Mouse (Mus musculus): Measurements from ENCODE around the gene Mum1.
A peak's percentile ranks its signal among the peaks of the same experiment; 100 is the strongest.

The Mum1 gene

DNA sequence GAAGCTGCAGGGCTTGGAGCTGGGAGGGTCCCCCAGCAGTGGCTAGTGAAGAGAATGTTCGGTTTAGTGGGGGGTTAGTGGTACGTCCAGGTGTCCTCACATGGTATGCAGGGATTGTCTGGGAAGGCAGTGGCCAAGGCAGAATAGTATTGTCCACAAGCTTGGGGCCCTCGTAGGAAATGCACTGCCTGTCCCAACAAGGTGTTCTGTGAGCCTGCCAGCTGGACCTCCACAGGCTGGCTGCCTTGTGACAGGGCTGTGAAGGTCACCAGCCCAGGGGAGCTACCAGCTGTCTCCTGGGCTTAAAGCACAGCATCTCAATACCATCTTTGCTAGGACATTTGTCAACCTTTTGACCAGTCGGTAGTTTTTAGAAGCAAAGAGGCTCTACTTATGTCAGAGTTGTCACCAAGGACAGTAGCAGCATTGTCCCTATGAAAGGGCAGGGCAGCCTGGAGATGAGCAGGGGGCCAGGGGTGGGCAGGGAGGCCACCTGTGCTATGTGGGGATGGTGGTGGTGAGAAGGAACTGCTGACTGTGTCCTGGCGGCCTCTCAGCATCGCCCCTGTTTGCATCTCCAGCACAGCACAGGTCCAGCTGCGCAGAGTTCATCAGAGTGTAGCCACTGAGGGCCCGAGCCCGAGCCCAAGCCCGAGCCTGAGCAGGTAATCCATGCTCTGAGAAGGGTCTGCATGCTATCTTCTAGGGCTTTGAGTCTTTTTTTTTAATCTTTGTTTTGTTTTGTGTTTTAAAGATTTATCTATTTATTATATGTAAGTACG, 26.4 kb downstream of the Mum1 start:
- DNase-seq, result no peak

DNA sequence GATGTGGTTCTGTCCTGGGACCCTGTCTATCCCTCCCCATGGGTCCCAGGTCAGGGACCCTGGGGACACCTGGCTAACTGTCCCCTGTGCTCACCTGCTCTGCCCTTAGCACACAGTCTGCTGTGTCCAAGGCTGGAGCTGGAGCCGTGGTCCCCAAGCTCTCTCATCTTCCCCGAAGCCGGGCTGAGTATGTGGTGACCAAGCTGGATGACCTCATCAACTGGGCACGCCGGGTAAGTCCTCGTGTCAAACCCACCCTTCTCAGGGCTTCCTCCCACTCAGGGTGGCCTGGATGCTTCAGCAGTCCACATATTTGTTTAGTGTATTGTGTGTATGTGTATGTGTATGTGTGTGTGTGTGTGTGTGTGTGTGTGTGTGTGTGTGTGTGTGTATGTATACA, 27.3 kb downstream of the Mum1 start:
- no peak for DNase-seq

DNA sequence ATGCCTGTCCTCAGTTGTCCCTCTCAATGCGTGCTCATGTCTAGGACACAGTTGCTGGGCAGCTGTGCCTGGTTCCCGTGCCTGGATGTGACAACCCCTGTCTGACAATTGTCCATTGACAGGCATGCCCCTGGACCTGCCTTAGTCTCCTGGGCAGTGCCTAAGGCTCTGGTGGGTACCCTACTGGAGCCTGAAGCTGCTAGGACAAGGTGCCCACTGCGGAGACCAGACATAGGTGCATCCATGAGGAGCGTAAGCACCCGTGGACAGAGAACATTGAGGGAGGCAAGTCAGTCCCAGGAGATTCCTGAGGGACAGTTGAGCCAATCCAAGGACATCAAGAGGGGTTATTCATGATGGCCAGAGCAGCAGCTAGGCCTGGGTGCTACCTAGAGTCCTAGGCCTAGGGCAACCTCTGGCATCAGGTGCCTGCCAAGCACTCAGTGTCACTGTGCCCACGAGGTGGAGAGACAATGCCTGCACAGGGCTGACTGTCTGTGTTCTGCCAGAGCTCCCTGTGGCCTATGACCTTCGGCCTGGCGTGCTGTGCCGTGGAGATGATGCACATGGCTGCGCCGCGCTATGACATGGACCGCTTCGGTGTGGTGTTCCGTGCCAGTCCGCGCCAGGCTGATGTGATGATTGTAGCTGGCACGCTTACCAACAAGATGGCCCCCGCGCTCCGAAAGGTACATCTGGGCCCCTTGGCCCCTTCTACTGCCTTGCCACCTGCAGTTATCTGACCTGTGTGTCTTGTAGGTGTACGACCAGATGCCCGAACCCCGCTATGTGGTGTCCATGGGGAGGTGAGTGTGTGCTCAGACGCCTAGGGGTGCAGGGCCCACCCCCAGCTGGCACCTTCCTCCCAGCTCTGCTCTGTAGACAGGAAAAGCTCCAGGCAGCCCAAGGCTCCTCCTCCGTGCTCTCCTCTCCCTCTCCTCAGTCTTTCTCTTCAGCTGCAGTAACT, 28.4 kb downstream of the Mum1 start:
- DNase-seq, result no peak

DNA sequence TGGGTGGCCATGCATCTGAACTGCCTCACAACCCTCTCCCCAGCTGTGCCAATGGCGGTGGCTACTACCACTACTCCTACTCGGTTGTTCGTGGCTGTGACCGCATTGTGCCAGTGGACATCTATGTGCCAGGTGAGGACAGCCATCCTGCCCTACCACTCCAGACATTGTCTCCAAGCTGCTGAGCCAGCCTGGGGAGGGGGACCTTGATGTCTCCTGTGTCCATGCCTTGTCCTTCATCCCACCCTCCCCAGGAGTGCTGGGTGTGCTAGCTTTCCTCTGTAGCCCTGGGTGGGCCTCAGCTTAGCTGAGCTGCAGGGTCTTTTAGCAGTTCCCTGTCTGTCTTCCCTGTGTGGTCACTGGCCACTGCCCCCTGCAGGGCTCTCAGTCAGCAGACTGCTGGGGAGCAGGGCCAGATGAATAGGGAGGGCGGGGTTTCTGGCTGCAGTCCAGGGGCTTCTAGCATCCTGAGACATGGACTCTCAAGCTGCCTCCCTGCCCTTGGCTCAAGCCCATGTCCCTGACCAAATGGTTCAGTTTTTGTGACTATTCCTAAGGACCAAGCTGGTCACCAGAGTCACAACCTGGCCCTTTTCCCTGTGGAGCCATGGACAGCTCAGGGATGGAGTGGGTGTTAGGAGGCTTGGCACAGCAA, 29.8 kb downstream of the Mum1 start:
- peak; percentile 56 for DNase-seq

DNA sequence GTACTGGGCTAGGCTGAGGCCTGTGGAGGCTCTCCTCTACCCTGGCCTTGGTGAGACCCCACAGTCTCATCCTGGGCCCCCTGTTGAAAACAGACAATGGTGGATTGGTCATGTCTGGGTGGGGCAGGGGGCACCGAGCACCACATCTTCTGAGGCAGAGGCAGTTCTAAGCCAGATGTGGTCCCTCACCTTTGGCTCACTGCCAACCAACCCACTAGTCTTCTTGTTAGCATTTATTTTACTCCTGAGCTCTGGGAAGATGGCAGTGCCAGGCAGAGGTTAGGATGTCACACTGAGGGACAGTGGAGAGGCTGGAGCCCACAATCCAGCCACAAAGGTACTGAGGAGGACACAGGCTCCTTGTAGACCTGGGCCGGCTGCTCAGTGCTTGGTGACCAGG, 31.7 kb downstream of the Mum1 start:
- DNase-seq, result no peak

DNA sequence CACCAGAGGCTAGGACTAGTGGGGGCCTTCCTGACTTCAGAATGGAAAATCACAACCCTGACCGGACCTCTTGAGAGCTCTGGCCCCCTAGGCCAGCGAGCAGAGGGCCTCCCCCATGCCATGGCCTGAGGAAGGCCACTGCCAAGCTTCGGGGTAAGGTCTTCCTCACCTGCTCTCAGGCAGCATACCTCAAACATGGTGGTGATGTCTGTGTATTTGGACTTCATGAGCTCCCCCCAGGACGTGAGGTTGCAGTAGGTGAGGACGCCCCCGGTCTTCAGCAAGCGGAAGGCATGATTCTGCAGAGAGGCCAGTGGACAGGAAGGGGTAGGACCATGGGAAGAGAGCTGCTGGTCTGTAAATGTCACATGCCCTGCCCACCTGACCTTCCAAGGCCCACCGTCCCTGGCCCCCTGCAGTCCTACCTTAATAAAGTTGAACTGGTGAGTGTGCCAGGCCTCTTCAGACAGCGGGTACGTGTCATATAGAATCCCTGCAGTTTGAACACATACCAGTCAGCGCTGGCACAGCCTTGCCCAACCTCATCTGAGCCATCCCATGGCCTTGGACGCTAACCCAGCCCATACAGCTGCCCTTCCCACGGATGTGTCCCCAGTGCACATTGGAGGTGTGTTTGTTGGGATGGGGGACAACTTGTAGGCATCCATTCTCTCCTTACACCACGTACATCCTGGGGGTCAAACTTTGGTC, 32.7 kb downstream of the Mum1 start:
- no peak for DNase-seq

DNA sequence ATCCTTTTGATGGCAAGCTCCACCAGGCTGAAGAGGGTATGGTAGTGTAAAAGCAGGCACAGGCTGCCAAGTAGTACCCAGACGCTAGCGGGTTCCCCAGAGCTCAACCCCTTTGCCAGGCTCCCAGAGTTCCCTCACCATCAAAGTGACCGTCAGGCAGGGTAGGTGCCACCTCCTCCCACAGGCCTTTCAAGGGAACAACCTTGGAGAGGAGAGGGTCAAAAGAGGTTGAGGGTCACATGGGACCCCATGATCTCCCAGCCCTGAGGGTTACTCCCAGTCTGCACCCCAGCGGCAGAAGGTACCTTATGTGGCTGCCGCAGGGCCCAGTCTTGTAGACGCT, 33.2 kb downstream of the Mum1 start:
- DNase-seq, result no peak

DNA sequence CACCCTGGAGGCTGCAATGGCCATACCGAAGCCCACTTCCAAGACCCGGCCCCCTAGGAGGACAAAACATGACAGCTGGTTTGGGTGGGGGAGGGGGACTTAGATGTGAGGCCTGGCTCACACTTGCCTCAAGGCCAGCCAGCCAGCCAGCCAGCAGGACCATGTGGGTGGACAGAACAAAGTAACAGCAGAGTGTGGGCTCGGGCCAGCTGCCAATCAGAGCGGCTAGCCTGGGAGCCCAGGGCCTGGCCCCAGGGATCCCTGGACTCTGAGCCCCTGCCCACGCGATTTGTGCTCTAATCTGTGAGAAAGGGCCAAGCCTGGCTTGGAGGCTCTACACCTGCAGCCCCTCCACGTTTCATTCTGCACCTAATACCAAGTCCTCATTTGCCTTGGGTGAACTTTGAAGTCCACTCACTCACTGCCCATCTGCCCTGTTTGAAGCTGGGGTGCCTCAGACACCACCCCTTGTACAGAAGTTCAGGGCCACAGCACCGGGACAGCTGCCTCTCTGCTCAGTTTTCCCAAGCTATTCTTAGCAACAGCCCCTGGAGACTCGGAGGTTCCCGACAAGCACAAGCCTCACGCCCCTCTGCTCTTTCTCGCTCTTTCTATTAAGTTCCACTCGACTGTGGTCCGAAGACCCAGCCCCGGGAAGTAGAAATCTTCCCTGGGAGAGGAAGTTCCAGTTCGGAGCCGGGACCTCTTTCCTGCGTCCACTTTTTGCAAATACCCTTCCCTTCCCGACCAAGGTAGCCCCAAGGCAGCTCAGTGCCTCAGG, 33.8 kb downstream of the Mum1 start:
- DNase-seq, result peak; percentile 88

DNA sequence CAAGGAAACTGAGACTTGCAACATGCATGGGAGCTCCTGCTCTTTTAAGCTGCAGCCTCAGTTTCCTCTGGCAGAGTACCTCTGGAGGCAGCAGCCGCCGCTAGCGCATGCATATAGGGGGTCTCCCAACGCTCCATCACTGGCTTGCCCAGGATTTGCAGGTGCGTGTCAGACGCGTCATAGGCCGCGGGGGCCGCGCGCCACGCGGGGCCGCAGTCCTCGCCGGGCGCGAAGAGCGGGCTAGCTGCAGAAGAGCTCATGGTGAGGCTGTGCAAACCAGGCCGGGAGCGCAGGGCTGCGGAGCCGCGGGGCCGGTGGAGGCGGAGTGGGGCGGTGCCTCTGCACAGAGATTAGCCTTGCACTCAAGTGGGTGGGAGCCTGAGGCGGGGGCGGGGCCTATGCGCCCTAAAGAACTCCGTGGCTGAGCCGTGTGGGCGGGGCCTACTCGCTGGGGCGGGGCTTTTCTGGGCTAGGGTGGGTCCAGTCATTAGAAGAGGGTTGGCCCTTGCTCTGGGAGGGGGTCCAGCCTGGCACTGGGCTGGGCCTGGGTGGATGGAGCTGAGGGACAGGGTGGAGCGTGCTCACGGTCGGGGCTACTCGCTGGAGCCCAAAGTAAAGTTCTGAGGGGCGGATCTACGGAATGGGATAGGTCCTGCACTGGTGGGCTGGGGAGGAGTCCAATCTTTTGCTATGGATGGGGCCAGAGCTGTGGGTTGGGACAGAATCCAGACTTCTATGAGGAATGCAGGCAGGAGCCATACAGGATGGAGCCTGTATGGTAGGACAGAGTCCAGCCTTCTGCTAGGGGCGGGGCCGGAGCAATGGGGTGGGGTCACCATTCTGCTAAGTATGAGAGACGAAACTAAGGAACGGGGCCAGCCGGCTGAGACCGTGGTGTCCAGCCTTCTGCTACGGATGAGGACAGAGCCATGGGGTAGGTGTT, 34.7 kb downstream of the Mum1 start, which contains the start of the genes Gamt and Dazap1:
TSS of gene Gamt (minus strand) at position 371 of the 943 bp plus-strand sequence.
TSS of gene Dazap1 (plus strand) at position 845 of the 943 bp plus-strand sequence.
- peak; percentile 97 for DNase-seq

DNA sequence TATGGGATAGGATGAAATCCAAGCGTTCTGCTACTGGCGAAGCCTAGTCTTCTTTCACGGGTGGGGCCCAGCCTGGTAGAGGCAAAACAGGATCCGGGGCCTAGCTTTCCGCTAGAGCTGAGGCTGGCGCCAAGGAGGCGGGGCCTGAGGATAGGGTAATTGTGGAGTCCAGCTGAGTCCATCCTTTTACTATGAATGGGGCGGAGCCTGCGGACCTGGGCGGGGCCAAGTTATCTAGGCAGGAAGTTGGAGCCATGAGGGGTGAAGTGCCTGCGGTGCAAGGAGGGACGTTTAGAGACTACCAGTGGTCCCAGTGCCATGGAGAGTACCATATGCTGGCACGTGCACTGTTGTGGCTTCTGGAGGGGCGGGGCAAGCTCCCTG, 35.3 kb downstream of the Mum1 start:
- peak; percentile 100 for DNase-seq

DNA sequence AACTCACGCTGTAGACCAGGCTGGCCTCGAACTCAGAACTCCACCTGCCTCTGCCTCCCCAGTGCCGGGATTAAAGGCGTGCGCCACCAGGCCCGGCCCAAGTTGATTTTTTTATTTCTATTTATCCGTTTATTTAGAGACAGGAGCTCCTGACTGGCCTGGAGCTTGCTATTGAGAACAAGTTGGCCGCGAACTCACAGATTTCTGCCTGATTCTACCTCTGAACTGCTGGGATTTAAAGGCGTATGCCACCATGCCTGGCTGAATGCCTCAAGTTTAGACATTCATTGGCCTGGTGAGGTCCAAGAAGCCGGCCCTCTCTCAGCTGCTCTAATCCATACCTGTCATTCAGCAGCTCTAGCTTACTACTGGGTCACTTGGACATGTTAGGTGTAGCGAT, 35.9 kb downstream of the Mum1 start:
- peak; percentile 47 for DNase-seq

DNA sequence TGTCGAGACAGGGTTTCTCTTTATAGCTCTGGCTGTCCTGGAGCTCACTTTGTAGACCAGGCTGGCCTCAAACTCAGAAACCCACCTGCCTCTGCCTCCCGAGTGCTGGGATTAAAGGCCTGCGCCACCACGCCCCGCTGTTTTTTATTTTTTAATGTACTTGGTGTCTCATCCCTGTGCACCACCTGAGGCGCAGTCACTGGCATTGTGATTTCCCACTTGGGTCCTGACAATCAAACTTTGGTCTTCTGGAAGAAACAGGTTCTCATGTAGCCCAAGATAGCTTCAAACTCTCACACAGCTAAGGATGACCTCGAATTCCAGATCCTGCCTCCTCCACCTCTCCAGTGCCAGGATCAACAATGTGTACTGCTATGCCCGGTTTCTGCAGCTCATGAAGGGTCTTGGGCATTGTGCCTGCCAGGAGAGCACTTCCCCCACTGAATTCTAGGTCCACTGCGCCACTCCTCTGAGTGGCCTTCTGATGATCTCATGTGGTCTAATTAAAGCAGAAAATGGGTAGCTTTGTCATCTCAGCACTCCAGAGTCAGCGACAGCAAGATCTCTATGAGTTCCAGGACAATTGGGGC, 36.6 kb downstream of the Mum1 start:
- peak; percentile 34 for DNase-seq

DNA sequence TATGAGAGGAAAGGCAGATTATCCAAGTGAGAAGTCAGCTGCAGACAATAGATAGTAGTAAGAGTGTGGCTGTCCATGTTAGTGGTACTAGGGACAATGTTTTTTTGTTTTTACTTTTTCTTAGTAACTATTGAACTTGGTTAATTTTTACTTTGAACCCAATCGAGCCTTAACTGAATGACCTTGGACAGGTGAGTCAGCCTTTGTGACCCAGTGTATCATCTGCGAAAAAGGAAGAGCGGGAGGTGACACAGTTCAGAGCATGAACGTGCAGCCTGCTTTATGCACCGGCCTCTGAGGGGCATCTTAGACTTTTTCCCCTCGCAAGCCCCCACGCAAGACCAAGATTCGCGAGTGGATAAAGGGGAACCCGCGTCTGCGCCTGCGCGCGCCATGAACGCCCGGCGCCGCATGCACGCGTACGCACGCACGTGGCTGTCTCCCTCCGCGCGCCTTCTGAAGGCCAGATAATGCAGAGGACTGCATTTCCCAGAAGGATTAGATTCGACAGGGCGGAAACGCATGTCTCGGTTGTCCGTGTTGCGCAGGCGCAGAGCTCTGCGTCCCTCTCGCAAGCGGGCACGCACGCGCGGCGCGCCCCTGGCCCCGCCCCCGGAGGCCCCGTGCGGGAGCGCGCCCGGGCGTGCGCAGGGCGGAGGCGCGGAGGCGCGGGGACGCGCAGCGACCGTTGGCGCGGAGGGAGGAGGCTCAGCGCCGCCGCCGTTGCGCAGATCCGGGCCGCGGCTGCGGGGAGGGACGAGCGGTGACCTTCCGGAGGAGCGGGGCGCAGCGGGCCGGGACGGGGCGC, 38.3 kb downstream of the Mum1 start:
- DNase-seq, result peak; percentile 99

DNA sequence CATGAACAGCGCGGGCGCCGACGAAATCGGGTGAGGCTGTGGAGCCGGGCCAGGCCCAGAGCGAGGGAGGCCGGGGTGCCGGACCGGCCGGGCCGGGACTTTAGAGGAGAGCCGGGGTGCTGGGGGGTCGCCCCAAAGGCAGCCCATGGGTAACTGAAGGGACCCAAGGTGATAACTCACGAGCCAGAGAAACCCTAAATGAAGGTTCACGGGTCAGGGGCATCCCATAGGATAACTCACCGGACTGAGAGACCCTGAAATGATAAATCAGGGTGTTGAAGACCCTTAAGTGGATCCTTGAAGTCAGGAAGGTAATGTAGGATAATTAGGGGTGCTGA, 38.9 kb downstream of the Mum1 start:
- DNase-seq, result no peak

DNA sequence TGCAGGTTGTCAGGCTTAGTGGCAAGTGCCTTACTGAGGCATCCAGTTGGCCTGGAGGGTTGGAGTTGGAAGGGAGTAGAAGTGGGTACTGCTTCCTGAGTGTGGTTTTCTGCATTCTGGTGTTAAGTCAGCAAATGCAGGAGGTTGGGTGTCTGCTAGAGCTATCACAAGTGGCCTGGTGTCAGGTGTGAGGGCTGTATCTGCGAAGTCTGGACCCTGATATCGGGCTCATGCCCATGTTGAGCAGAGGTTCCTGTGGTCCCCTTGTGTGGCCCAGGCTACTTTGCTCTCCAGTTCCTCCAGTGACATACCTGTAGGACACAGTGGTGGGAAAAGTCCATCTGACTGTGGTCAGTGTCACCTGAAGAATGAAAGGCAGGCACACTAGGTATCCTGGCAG, 43.9 kb downstream of the Mum1 start:
- no peak for DNase-seq

DNA sequence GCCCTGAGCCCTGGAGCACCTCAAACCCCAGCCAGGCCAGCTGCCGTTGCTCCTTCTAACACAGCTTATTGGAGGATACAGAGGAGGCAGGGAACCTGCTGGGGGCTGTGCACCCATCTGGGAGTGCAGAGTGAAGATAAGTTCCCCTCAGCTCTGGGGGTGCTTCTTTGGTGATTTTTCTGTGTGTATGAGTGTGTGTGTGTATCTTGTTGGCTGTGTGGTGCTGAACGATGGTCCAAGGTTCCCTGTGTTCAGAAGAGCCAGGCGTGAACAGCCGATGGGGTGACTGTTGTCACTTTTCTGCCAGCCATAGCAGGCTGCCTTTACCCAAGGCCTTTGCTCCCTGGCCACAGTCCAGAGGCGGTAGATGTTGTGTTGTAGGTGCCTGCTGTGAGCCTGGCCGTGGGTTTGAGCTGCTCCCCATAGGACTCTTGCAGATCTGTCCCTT, 44.5 kb downstream of the Mum1 start:
- DNase-seq, result peak; percentile 75

DNA sequence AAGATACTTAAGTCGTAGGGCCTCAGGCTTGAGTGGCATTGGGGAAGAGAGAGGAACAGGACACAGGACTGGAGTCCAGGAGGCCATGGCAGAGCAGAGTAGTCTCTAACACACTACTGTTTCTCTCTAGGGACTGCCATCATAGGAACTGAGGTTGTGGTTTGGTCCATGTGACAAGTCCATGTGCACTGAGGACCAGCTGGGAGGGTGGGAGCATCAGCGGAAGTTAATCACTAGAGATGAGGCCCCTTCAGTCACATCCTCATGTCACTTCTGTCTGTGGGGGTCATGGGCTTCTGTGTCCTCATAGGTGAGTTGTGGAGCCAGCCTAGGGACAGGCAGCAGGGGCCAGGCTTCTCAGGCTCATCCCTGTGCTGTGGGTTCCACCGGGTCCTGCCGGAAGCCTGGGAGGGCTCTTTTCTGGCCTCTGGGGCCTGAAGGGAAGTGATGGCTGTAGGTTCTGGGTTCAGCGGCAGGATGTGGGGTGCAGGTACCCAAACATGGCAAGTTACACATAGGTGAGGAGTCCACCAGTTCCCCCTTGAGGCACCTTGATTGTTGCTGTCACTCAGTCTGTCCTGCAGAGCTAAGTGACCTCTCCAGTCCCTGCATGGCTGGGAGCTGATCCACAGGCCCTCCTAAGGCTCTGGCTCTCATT, 45.1 kb downstream of the Mum1 start:
- no peak for DNase-seq

DNA sequence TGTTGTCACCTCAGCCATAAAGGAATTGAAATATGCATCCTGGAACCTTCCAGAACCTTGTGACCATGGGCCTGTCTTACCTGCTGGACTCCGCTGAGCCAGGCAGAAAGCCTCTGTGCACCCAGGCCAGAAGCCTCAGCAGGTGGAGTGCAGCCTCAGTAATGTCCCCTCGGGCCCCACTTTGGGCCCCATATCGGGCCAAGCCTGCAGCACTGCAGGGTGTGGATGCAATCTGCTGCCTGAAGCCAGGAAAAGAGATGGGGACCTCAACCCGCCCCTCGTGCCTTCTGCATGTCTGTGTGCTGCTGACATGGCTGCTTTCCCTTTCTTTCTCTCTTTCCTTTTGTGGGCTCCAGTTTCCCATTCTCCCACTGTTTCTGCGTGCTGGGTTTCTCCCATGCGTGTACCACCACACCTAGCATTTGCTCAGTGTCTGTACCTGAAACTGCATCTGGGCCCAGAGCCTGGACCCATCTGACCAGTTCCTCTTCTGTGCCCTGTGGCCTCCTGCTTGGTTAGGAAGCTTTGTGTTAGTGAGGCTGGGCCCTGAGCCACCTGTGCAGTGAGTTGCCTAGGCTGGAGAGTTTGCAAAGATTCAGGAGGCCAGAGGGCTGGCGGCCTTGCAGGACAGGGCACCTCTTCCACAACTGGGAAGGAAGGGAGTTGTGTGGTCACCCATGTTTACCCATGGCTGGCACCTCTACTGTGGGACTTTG, 45.8 kb downstream of the Mum1 start:
- peak; percentile 28 for DNase-seq

Measured in kidney, adult 9 months (tissue).